Mouse (Mus musculus) kidney, postnatal 0 days (tissue): ENCODE results near the gene Gmfb. TPM values are rescaled to one million over a fixed set of nuclear protein-coding genes. Genes with fewer than 3 reads are reported as not detected.

Experiments used
- ATAC-seq: fragments of 200-750 bp; cut with Nextera tagmentation; replicated peaks from 2 replicates; pipeline ENCODE4 v1.8.0; 2017; ENCODE audit warnings: low read depth, moderate number of reproducible peaks, moderate TSS enrichment, moderate library complexity; ENCODE audit not compliant: low FRiP score
- DNase-seq: peaks from one replicate; pipeline ENCODE4 v3.0.0-alpha.2; 2016; ENCODE audit warnings: low spot score
- H3K27ac ChIP-seq: fragments of 300-500 bp; sonication (generic); 2 replicates; pipeline ENCODE4 v1.5.1; 2014; ENCODE audit warnings: mild to moderate bottlenecking
- H3K27me3 ChIP-seq: fragments of 300-500 bp; sonication (generic); 2 replicates; pipeline ENCODE4 v1.6.1; 2014; ENCODE audit warnings: low read length, mixed read lengths; ENCODE audit not compliant: insufficient read depth
- H3K36me3 ChIP-seq: fragments of 300-500 bp; sonication (generic); 2 replicates; pipeline ENCODE4 v1.6.1; 2014; ENCODE audit warnings: low read length, mixed read lengths; ENCODE audit not compliant: insufficient read depth
- H3K4me1 ChIP-seq: fragments of 300-500 bp; sonication (generic); replicated peaks from 2 replicates; pipeline ENCODE4 v1.6.1; 2014; ENCODE audit warnings: antibody characterized with exemption, low read length, mixed read lengths; ENCODE audit not compliant: insufficient read depth
- H3K4me2 ChIP-seq: fragments of 300-500 bp; sonication (generic); 2 replicates; pipeline ENCODE4 v1.6.1; 2014; ENCODE audit warnings: mild to moderate bottlenecking, low read length, moderate library complexity, mixed read lengths
- H3K4me3 ChIP-seq: fragments of 300-500 bp; sonication (generic); replicated peaks from 2 replicates; pipeline ENCODE4 v1.5.1; 2014; ENCODE audit warnings: low read depth, low read length
- H3K9ac ChIP-seq: fragments of 300-500 bp; sonication (generic); 2 replicates; pipeline ENCODE4 v1.6.1; 2014; ENCODE audit warnings: low read depth, low read length
- H3K9me3 ChIP-seq: fragments of 300-500 bp; sonication (generic); replicated peaks from 2 replicates; pipeline ENCODE4 v1.6.1; 2016; ENCODE audit warnings: low read length, inconsistent platforms, mixed read lengths
- CTCF ChIP-seq: IDR thresholded peaks from 2 replicates; pipeline ENCODE4 v1.5.1; 2016; ENCODE audit warnings: antibody characterized with exemption, low read depth, mild to moderate bottlenecking, moderate library complexity
- WGBS: fragments of 180-500 bp; shearing (Covaris S2); extraction: QIAGEN DNeasy Blood & Tissue Kit; methylation state at CpG from one replicate; pipeline ENCODE4 v1.1.7; 2014; 5-methylcytosine and 5-hydroxymethylcytosine counted together
- polyA plus RNA-seq: library from polyadenylated mRNA; unstranded; fragments of >200 nt; fragmentation: Nextera tagmentation; extraction: Ambion mirVana; gene quantifications from 2 replicates; pipeline ENCODE4 v1.2.1, GENCODE M21; 2015

The Gmfb gene
- polyA plus RNA-seq, 1 experiment from 2014 or later: 58.3 TPM

- 94% methylated on average over 11 of the region's 11 CpGs for WGBS
- no peak overlapping the region for H3K9ac ChIP-seq
- H3K4me1 ChIP-seq: no peaks in the 10 kb centered on the region
- ATAC-seq: no peak
- H3K4me2 ChIP-seq: no peak overlapping the region
- no peak overlapping the region for H3K4me3 ChIP-seq
- no peaks in the 10 kb centered on the region for H3K27me3 ChIP-seq
- no peak for DNase-seq
- H3K9me3 ChIP-seq: no peaks in the 10 kb centered on the region
- H3K27ac ChIP-seq: no peak overlapping the region
- peaks cover 19% of the 10 kb centered on the region for H3K36me3 ChIP-seq
- no peak for TF ChIP-seq CTCF
Observed at GRCm38 (mm10) chr14:46845706-46846105, 23.7 kb upstream of the Gmfb start.

- Histone ChIP-seq H3K4me2 (no peak overlapping the region), H3K9me3 (no peaks in the 10 kb centered on the region), H3K27me3 (no peaks in the 10 kb centered on the region), H3K4me1 (no peaks in the 10 kb centered on the region), H3K9ac (no peak overlapping the region), H3K27ac (no peak overlapping the region), H3K36me3 (peaks cover 14% of the 10 kb centered on the region), H3K4me3 (no peak overlapping the region)
- 62% methylated on average over 4 of the region's 4 CpGs for WGBS
- no peak for TF ChIP-seq CTCF
- no peak for ATAC-seq
- no peak for DNase-seq
Observed at GRCm38 (mm10) chr14:46839326-46839725, 17.3 kb upstream of the Gmfb start.

GRCm38 (mm10) chr14:46832354-46833272 lies 10.6 kb upstream of the Gmfb start:
- DNase-seq (peak; percentile 65), ATAC-seq (no peak)

GRCm38 (mm10) chr14:46831837-46832333 lies 9.8 kb upstream of the Gmfb start, which contains the start of gene Cgrrf1:
Cgrrf1 (plus strand) TSS chr14:46832125.
- Histone ChIP-seq H3K9me3 (no peaks in the 10 kb centered on the region), H3K9ac (peak within 1 kb of the TSS; percentile 93), H3K27me3 (no peaks in the 10 kb centered on the region), H3K36me3 (no peaks in the 10 kb centered on the region), H3K4me1 (peaks cover 2% of the 10 kb centered on the region; the same call in 1 of the 2 replicates), H3K4me2 (peak within 1 kb of the TSS; percentile 73), H3K27ac (peak within 1 kb of the TSS; percentile 69), H3K4me3 (peak within 1 kb of the TSS; percentile 87)
- DNase-seq (peak; percentile 99), ATAC-seq (peak; percentile 99)
- TF ChIP-seq CTCF: peak; percentile 62
- 0% methylated on average over 32 of the region's 32 CpGs for WGBS

More at GRCm38 (mm10) chr14:46832354-46833272, 10.6 kb upstream of the Gmfb start:
- Histone ChIP-seq H3K27me3 (no peaks in the 10 kb centered on the region), H3K4me3 (peak overlapping the region; percentile 87), H3K36me3 (no peaks in the 10 kb centered on the region), H3K9ac (peak overlapping the region; percentile 93), H3K27ac (peak overlapping the region; percentile 69), H3K9me3 (no peaks in the 10 kb centered on the region), H3K4me2 (peak overlapping the region; percentile 73), H3K4me1 (peaks cover 2% of the 10 kb centered on the region; the same call in 1 of the 2 replicates)
- 7% methylated on average over 40 of the region's 40 CpGs for WGBS
- no peak for TF ChIP-seq CTCF

GRCm38 (mm10) chr14:46831295-46831694 lies 9.3 kb upstream of the Gmfb start:
- peaks cover 2% of the 10 kb centered on the region; the same call in 1 of the 2 replicates for H3K4me1 ChIP-seq
- peak overlapping the region; percentile 93; the same call in 1 of the 2 replicates for H3K9ac ChIP-seq
- peak overlapping the region; percentile 69 for H3K27ac ChIP-seq
- H3K9me3 ChIP-seq: no peaks in the 10 kb centered on the region
- H3K27me3 ChIP-seq: no peaks in the 10 kb centered on the region
- ATAC-seq (no peak), DNase-seq (peak; percentile 74)
- H3K4me2 ChIP-seq: peak overlapping the region; percentile 73
- H3K36me3 ChIP-seq: no peaks in the 10 kb centered on the region
- WGBS: under 1% methylated on average over 4 of the region's 4 CpGs
- no peak for TF ChIP-seq CTCF
- H3K4me3 ChIP-seq: peak overlapping the region; percentile 87

- ATAC-seq (no peak), DNase-seq (no peak)
- no peaks in the 10 kb centered on the region for H3K27me3 ChIP-seq
- no peak overlapping the region for H3K27ac ChIP-seq
- no peak for TF ChIP-seq CTCF
- no peaks in the 10 kb centered on the region; the same call in none of the 2 replicates for H3K4me1 ChIP-seq
- H3K36me3 ChIP-seq: no peaks in the 10 kb centered on the region
- H3K4me3 ChIP-seq: no peak overlapping the region
- no peak overlapping the region for H3K9ac ChIP-seq
- H3K4me2 ChIP-seq: no peak overlapping the region
- H3K9me3 ChIP-seq: no peaks in the 10 kb centered on the region
- WGBS: 55% methylated on average over 1 of the region's 1 CpGs
Observed at GRCm38 (mm10) chr14:46827430-46827829, 5.4 kb upstream of the Gmfb start.
